Mouse (Mus musculus) kidney, postnatal 10 days (tissue): ENCODE results near the gene Sap30.
"Not testable (repeated sequence)": the region's sequence is repeated elsewhere in the genome, so short reads cannot be mapped to it uniquely, and the experiment has no call there.

Experiments
- DNase-seq: peaks from one replicate; pipeline ENCODE4 v3.0.0; 2021; ENCODE audit warnings: mixed read lengths

Gene Sap30

GRCm38 (mm10) chr8:57487441-57488155 lies at the start of gene Sap30:
TSS of gene Sap30 (minus strand) at chr8:57487860.
- peak; percentile 98 for DNase-seq

GRCm38 (mm10) chr8:57536167-57536566 lies 48.5 kb upstream of the Sap30 start:
- no peak for DNase-seq

- DNase-seq = no peak
Observed at GRCm38 (mm10) chr8:57534495-57534894, 46.8 kb upstream of the Sap30 start.

- DNase-seq = no peak
Observed at GRCm38 (mm10) chr8:57533106-57533505, 45.4 kb upstream of the Sap30 start.

GRCm38 (mm10) chr8:57532223-57532622 lies 44.6 kb upstream of the Sap30 start:
- DNase-seq = no peak

- peak; percentile 91 for DNase-seq
Observed at GRCm38 (mm10) chr8:57530666-57531349, 43.1 kb upstream of the Sap30 start.

GRCm38 (mm10) chr8:57530238-57530637 lies 42.6 kb upstream of the Sap30 start:
- no peak for DNase-seq

GRCm38 (mm10) chr8:57528036-57528435 lies 40.4 kb upstream of the Sap30 start:
- DNase-seq = no peak

- DNase-seq = no peak
Observed at GRCm38 (mm10) chr8:57520186-57520786, 32.6 kb upstream of the Sap30 start.

- no peak for DNase-seq
Observed at GRCm38 (mm10) chr8:57517723-57518122, 30.1 kb upstream of the Sap30 start.

- not testable (repeated sequence) for DNase-seq
Observed at GRCm38 (mm10) chr8:57516685-57517084, 29.0 kb upstream of the Sap30 start.

GRCm38 (mm10) chr8:57513178-57513661 lies 25.6 kb upstream of the Sap30 start:
- not testable (repeated sequence) for DNase-seq

- DNase-seq = peak; percentile 72
Observed at GRCm38 (mm10) chr8:57512141-57513056, 24.7 kb upstream of the Sap30 start.

- peak; percentile 100 for DNase-seq
Observed at GRCm38 (mm10) chr8:57511316-57512118, 23.9 kb upstream of the Sap30 start, which contains the start of gene Hmgb2. TSS of gene Hmgb2 (plus strand) at chr8:57511907.

GRCm38 (mm10) chr8:57510791-57511315 lies 23.2 kb upstream of the Sap30 start:
- DNase-seq = no peak

GRCm38 (mm10) chr8:57508657-57509056 lies 21.0 kb upstream of the Sap30 start:
- no peak for DNase-seq

- DNase-seq = no peak
Observed at GRCm38 (mm10) chr8:57507556-57508063, 19.9 kb upstream of the Sap30 start.

GRCm38 (mm10) chr8:57505500-57505899 lies 17.8 kb upstream of the Sap30 start:
- DNase-seq = not testable (repeated sequence)

GRCm38 (mm10) chr8:57503641-57504040 lies 16.0 kb upstream of the Sap30 start:
- DNase-seq = peak; percentile 81

- DNase-seq = peak; percentile 52
Observed at GRCm38 (mm10) chr8:57498847-57499511, 11.3 kb upstream of the Sap30 start.

GRCm38 (mm10) chr8:57498494-57498846 lies 10.8 kb upstream of the Sap30 start:
- DNase-seq = no peak
